Mouse (Mus musculus) megakaryocyte-erythroid progenitor cell, adult 5 weeks (primary cell): ENCODE measurements around the gene Nuf2. TPM values are rescaled to one million over a fixed set of nuclear protein-coding genes. Genes with fewer than 3 reads are reported as not detected.

ENCODE experiments used
- polyA plus RNA-seq: library from polyadenylated mRNA; stranded (reverse); fragments of >175 nt; gene quantifications from 2 replicates; pipeline ENCODE4 v1.2.3, GENCODE M21; 2012

Nuf2 gene
- polyA plus RNA-seq = 1.7 and 2.3 TPM in 2 replicates

GRCm38 (mm10) chr1:169530876-169531701 lies at the start of gene Nuf2:
Gene Nuf2, minus strand, starts transcription at chr1:169531464.

Other genes starting within 250 kb of the Nuf2 start
- not detected in 2 replicates for gene Rgs5, start 124.0 kb upstream of the Nuf2 start, polyA plus RNA-seq
- gene Rgs4, start 216.2 kb upstream of the Nuf2 start, polyA plus RNA-seq = not detected in 2 replicates